Mouse (Mus musculus) cerebellum, adult 18-20 months (tissue): ENCODE measurements at regions not wholly inside any gene's neighbourhood (a gene's known extent, or its start where the extent isn't known, plus 50 kb on each side); places are given as distances from the start of the nearest gene placed in this dataset.

Experiments
- DNase-seq, 2 experiments: peaks; one replicate each; pipeline ENCODE4 v3.0.0; 2021

DNA sequence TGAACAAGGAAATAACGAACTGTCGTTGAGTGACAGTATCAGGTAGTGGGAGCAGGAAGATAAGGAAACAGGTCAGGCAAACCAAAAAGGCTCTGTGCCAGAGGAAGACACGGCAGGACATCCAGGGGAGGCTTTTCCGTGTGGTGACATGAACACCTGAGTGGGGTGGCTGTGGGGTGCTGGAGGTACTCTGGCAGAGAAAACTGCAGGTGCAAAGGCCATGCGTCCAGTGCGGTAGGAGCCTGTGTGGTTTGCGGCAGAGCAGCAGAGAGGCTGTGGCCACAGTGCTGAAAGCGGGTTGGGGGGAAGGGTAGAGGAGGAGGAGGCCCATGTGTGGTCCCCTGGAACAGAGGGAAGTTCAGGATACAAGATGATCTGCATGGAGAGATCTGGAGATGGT lies 153.3 kb downstream of the Chst1 start:
- no peak for DNase-seq

DNA sequence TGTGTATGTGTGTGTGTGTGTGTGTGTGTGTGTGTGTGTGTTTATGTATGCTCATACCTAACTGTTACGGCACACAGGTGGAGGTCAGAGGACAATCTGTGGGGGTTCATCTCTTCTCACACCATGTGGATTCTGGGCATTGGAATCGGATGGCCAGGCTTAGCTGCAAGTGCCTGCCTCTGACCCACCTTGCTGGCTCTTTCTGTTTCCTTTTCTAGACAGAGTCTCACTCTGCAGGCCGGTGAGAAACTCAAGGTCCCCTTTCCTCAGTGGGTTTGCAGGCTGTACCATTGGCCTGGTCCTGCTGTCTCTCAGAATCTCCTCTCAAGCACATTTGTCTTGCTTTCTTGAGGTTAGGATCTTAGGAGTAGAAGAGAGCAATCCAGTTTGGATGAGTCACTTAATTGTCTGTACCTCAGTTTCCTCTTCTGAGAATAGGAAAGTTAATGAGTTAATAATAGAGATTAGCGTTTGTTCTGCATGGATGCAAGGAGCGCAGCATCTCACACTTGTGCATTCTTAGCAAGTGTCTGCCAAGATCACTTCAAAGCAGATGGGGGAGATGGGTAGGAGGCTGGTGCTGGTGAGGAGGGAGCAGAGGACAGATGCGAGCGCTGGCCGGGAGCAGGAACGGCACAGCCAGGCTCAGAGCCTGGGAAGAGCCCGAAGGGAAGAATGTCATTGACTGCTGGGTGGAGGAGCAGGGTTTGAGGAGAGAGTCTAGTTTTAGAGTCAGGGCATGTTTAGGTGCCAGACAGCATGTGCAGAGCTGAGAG lies 155.2 kb downstream of the Chst1 start:
- no peak for DNase-seq

DNA sequence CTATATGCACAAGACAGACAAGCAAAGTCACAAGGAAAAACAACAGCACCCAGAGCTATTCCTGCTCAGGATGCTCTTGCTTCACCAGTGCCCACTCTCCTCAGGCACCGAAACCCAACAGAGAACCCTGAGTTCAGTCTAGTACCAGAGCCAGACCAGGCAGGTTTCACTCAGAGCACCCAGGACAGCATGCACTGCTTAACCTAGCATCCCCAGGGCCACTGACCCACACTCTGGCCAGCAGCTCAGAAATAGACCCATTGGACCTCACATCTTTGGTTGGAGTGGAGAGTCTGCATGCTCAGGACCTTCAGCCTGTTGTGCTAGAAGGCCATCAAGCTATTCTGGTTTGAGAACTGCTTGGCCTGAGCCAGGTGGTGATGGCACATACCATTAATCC lies 157.0 kb downstream of the Chst1 start:
- no peak for DNase-seq

DNA sequence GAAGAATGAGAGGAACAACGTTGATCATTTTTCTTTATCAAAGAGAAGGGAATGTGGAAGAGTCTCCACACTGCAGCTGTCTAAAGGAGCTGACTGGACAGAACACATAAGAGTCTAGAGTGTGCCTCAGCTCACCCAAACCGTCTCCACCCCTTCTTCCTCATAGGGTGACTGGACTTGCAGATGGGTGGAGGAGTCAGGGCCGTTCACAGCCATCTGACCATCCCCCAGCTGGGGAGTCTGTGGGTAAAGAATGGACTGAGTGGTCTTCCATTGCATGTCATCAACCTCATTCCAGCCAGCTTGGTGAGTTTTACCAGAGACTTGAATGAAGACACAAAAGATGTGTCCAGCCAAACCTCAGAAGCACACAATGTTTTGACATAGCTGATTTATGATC lies 156.1 kb upstream of the Syt13 start:
- DNase-seq, result no peak

DNA sequence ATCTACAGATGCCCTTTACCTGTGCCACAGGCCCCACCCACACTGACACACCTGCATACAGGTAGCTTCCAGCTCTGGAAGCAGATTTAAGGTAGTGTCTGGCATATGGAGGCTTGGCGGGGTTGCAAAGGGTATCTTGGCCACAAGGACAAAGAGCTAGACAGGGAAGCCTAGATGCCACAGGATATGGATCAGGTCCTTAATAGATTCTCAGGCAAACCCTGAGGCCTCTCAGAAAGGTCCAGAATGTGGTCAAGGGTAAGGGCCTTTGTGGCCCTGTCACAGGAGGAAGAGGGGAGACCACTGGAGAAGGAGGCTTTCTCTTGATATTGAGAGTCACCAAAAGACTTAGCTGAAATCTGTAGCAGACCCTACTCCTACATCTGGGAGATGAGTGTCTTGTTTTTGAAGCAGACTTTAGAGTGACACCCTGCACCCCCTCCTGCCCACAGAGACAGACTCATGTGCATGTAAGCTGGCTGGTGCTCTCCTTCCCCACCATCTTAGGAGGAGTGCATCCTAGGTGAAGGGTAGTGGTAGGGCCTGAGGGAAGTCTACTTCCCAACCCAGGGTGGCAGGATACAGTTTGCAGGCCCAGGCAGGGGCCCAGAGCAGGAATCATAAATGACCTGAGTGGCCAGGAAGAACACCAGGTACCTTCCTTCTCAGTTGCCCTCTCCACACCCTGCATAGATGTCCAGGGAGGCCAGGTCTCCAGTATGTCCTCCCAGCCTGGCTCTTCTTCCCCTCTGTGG lies 150.8 kb upstream of the Syt13 start:
- no peak for DNase-seq

DNA sequence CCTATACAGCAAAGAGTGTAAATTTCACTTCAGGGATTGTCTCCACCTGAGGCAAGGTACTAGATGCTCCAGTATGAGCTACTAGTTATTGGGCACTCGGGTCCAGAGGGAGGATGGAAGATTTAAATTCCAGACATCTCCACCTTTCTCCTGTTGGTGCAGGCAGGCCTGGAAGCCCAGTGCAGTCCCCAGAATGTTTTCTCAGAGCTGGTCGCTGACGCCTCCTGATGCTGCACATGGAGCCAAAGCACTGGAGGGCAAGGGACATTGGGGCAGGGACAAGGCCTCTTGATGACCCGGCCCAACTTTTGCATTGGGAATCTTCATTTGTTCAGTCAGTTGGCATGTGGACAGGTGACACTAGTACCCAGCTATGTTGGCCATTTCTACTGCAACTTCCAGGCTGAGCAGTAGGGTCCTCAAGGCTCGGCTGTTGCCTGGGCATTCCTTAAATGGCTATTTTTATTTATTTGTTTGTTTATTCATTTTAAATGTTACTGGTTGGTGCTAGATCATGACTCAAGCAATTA lies 147.4 kb upstream of the Syt13 start:
- DNase-seq, result no peak

DNA sequence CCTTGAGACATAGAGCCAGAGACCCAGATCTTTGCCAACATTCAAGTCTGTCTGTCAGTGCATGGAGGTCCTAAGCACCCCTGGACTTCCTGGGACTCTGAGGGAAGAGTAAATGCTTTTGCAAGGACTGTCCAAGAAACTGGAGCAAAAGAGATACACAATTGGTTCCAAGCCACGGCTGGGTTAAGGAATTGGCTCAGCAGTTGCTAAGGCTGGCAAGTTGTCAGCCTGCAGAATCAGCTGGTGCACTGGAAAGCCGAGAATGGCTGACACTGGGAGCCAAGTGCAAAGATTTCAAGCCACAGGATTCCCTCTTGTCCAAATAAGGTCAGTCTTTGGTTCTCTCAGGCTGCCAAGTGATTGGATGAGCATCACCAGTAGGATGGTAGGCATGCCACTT lies 146.8 kb upstream of the Syt13 start:
- peak; percentile 50 to 57 for DNase-seq

DNA sequence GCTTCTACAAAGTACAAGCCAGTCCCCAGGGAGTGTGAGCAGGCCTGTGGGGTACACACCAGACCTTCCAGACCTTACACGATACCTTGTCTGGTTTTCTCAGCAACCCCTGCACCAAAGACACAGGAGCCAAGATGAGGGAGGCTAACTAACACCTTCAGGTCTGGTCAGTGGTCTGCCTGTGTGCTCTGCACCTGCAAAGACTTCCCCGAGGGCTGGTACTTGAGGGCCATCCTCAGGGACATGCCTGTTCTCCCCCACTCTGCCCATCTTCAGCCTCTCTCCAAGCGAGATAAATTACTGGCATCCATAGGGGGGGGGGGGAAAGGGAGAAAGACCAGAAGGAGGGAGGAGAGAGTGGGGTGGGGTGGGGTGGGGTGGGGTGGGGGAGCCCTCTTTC lies 145.8 kb upstream of the Syt13 start:
- DNase-seq, result no peak

DNA sequence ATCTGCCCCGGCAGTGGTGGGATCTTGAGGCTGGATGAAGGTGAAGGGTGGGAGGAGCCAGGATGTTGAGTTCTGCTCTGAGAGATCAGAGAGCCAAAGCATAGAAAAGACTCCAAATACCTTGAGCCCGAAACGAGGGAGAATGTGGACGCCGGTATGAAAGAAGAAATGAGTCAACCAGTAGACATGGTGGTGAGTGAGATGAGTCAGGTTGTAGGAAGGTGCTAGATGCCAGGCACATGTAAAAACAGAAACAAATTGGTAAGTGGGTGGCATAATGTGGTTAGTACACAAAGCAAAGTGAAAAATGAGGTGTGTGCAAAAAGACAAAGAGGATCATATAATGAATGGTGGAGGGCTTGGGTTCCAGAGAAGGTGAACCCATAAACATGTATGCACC lies 144.8 kb upstream of the Syt13 start:
- DNase-seq, result no peak

DNA sequence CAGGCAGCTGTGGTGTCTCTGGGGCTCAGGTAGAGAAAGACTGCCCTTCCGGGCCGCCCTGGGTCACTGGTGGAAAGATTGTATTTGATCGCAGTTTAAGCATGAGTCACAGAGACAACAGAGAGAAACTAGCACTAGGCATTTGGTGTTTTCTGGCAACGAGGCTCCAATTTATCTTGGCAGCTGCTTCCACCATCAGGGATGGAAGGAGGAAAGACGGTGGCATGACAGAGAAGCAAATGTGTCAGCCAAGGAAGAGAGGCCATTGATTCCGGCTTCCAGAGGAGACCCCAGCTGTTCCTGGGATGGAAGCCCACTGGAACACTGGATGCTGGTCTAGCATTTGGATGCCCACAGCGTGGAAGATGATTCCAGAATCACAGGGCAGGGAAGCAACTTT lies 142.3 kb upstream of the Syt13 start:
- peak; percentile 49 to 67 for DNase-seq

DNA sequence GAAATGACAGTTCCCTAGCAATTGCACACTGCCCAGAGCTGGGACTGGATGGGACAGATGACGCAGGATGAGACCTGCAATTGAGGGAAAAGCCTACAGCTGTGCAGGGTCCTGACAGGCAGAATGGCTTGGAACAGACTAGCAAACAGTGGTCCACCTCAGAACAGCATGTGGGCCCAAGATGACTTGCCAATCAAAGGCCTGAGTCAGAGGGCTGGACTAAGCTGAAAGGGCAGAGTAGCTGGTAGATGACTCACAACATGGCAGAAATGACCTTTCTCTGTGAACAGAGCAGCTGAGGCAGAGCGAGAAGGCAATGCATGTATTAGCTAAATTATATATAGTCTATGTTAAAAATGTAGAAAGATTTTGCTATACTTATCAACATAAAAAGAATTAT lies 138.4 kb upstream of the Syt13 start:
- no peak for DNase-seq

DNA sequence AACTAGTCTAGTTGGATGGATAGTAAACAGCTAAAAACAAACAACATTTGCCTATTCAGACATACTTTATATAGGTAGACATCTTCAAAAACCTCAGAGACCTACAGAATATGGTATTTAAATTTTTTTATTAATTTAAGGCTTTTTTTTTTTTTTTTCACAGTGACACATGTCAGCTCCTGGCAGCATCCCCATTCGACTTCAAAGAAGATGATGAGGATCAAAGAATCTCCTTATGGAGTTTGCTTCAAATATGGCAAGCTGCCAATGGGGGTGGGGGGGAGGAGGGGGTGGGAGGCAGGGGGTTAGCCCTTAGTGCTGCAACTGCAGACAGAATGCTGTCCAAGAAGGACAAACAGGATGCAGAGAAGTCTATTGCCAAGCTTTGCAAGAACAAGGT lies 135.8 kb upstream of the Syt13 start:
- DNase-seq, result no peak

DNA sequence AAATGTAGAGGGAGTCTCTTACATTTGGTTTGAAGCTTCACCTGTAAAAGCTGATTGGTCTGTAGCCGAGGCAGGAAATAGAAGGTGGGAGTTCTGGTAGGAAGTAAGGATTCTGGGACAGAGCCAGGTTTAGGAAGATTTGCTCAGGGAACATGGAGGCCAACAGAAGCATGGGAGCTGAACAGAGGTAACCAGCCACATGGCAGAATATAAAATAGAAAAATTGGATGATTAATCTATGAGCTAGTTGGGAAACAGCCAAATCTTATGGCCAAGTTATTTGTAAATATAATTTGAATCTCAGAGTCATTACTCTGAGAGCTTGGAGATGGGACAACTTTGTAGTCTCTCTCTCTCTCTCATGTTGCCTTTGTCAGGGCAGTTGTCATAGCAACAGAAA lies 134.9 kb upstream of the Syt13 start:
- DNase-seq, result no peak

DNA sequence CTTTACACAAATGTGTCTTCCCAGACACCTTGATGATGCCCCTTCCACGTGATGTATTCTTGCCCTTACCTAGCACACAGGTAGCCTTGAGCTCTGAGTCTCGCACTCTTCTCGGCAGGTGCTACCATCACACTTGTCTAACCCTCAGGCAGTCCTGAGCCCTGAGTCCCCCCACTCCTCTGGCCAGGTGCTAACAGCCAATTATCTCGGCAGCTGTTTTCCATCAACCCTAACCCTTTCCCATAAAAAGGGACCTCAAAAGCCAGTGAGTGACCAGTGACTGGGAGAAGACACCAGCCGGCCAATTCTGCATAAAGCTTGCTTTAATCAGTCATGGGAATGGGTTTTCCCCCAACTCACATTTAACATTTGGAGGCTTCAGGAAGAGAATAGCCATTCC lies 133.4 kb upstream of the Syt13 start:
- DNase-seq, result no peak

DNA sequence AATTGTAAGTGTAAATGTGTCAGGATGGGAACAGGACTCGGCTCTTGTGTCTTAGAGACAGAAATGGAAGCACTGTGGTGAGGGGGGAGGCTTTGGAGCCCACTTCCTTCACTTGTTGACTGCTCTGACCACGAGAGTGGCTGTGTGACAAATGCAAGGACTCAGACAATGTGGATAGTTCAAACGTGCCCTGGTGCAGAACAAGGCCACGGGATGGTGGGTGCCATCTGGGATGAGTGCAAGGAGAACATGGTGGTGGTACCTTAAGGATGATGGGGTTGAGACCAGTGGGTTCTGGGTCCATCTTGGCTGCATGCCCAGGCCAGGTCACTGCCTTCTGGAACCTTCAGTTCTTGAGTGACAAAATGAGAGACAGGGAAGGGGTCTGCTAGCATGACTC lies 132.3 kb upstream of the Syt13 start:
- DNase-seq, result no peak

DNA sequence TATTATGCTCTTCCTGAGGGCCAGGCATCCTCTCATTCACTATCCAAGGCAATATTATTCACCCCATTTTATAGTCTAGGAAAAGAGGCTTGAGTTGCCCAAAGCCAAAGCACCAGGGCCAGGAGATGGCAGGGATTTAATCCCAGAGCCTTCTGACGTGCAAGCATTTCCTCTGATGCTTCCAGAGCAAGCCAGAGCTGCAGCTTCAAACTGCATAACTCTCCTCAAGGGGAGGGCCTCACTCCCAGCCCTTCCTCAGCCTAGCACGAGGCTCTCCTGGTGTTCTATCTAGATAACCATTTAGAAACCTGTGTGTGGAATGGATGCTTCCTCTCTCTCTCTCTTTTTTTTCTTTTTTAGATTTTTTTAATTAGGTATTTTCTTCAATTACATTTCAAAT lies 130.0 kb upstream of the Syt13 start:
- DNase-seq, result no peak

DNA sequence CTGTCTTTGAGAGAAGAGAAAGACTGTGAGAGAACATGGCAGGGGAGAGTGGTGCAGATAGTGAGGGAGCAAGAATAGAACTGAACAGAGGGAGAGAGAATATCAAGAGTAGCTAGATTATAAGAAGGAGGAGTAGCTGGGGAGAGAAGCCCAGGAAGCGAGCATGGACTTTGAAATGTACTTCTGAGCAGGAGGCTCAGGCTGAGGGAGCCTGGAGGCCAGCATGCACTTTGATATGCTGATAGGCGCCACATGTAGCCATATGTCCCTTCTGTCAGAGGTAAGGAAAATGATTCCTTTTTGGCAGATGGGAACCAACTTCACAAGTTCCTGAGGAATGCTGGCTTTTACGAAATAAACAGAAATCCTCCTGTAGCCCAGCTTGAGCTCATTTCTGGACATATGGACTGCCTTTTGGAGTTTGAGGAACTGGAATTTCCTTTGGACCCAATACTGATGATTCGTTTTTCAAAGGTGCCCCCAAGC lies 126.9 kb upstream of the Syt13 start:
- peak in 1 of 2 experiments; percentile 15 for DNase-seq

DNA sequence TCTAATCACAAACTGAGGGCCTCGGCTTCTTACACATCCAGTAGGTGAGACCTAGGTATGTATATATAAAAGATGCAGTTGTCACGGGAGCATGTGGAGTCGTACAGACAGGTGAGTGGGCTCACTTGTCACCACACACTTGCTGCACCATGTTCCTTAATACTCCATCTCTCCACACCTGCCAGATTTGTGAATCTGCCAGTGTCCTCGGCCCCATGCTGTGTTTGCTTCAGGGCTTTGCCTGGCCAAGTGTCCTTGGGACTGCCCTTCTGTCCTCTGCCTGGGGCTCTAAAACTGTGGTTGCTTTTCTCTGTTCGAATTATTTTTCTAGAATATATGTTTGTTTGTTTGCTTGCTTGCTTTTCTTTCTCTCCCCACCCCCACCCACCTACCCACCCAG lies 126.0 kb upstream of the Syt13 start:
- peak; percentile 46 to 55 for DNase-seq

DNA sequence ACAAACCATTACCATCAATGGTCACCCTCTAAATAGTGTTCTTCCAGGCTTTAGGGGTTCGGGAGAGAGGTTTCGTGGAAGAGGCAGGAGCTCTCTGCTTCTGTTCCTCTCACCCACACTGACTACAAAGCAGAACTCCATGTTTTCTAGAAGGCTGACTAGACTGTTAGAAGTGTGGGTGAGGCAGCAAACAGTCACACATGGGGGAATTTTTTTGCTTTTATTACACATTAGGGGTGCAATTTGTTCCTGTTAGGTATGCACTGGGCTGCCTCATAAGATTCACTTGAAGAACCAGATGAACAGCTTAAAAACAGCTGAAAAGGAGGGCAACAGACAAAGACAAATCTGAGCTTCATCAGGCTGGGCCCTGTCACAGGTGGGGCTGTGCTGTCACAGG lies 124.5 kb upstream of the Syt13 start:
- no peak for DNase-seq

DNA sequence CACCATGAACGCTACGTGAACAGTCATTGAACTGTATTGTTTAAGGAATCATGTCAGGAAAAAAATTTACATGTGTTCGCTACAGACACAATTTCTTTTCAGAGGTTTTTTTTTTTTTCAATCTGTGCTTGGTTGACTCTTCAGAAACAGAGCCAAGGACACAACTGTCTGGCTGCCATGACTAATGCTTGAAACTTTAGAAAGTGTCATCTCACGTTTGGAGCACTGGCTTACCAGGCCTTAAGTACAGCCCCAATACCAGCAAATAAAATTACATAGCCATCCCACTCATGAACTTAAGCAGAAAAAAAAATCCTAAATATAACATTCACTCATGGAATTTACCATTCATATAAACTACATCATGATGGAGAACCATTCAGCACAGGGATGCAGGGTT lies 115.1 kb upstream of the Syt13 start:
- DNase-seq, result no peak

DNA sequence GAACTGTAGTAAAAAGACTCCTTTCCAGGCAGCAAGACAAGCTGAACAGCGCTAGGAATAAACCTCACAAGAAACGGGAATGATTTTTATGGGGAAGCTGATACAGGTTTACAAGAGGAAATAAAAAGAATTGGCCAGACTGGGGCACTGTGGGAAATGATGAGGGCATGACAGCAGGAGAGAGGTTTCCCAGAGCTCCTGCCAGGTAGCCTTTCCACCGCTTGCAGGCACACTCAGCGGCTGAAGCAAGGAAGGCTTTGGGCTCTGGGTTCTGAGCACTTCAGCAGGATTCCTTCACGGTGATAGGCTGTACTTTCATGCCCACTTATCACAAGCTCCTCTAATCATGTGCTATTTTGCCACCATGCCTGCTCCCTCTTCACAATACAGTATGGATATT lies 114.2 kb upstream of the Syt13 start:
- peak; percentile 41 to 55 for DNase-seq

DNA sequence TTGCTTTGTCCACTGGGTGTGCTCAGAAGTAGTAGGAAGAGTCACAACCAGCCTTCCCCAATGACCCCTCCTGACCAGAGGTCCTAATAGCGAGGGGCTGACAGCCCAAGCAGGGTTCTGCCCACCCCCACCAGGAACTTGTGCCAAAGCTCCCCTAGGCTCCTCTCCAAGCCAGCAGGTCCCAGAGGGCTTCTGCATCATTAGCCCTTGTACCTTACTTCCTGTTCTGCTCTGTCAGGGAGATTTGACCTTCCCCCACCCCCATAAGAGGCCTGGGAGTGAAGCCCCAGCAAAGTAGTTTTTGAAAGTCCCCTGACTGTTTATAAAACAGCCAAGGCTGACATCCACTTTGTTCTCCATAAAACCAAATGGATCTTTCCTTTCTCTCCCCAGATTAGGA lies 110.0 kb upstream of the Syt13 start:
- no peak for DNase-seq

DNA sequence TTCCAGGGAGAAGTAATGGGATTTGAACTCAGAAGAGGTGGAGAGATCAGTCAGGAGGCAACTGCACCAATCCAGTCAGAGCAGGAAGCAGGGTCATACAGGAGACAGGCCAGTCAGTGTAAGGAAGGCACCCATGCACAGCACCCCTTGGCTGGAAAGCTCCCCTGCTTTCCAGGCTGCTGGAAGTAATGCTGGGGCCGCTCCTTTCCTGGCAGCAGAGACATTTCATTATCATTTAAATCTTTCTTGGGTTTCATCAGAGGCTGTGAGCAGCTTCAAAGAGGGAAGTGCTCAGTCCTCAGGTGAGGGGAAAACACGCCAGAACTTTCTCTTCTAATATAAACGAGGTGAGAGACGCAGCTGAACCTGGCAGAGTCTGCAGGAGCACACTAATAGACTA lies 109.1 kb upstream of the Syt13 start:
- DNase-seq, result no peak

DNA sequence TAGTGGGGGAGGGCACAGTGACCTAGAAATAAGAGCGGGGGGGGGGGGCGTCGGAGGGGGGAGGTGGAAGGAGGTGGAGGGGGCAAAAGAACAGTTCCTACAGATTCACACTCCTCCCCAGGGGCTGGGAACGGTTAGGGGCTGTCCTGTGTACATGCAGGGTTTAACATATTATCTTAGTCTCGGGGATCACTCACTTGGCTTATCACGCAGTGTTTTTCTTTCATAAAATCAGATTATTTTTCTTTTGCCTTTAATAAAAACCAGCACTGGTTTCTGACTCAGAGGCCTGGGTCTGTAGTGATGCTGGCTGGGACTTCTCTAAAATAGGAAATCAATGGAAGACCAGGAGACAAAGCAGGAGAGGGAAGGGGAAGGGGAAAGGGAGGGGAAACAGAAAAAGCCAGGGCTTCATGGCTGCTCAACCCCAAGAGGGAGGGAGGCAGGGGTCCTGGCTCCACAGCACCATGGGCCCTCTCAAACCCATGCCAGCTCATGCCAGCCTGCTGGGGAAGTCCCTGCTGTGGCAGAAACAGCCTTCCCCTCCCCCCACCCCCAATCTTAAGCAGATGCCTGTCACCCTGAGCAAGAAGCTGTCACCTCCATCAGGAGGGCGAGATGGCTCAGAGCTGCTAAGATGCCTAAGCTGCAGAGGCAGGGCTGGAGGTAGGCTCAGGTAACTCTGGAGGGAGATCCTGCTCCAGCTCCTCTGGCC lies 108.3 kb upstream of the Syt13 start:
- DNase-seq, result no peak
